6 mouse cellular contexts compared by ENCODE assay signal in genomic region chr10:11242988-11243387, GRCm38 (mm10). TPM values are rescaled to one million over a fixed set of nuclear protein-coding genes. Genes with fewer than 3 reads are reported as not detected.
DNase-seq lines count a peak whose midpoint lies in the region; ATAC-seq lines count a peak whose summit lies in the region.
"Not testable (repeated sequence)": the region's sequence is repeated elsewhere in the genome, so short reads cannot be mapped to it uniquely, and the experiment has no call there.

No protein-coding gene starts in this region.

- H3K27ac ChIP-seq in heart, embryonic 10.5 days = peak overlapping the region; percentile 78
- peak overlapping the region; percentile 45; the same call in 1 of the 2 replicates for H3K27ac ChIP-seq in heart, embryonic 13.5 days (replicated peaks)
- peak overlapping the region; percentile 52; the same call in 1 of the 2 replicates for H3K27ac ChIP-seq in midbrain, embryonic 10.5 days (replicated peaks)

- not testable (repeated sequence) for H3K27me3 ChIP-seq in heart, embryonic 10.5 days (ENCODE audit: insufficient read depth, poor library complexity, severe bottlenecking); heart, embryonic 13.5 days (replicated peaks); midbrain, embryonic 10.5 days (ENCODE audit: low read depth, poor library complexity, severe bottlenecking)

- not testable (repeated sequence) for H3K9me3 ChIP-seq in heart, embryonic 10.5 days; heart, embryonic 13.5 days; midbrain, embryonic 10.5 days (replicated peaks)

- not testable (repeated sequence) for H3K9ac ChIP-seq in heart, embryonic 13.5 days

- H3K4me1 ChIP-seq in heart, embryonic 10.5 days = peaks cover 11% of the 10 kb centered on the region
- peaks cover 13% of the 10 kb centered on the region for H3K4me1 ChIP-seq in heart, embryonic 13.5 days
- not testable (repeated sequence) for H3K4me1 ChIP-seq in midbrain, embryonic 10.5 days

- H3K36me3 ChIP-seq in heart, embryonic 10.5 days; heart, embryonic 13.5 days; midbrain, embryonic 10.5 days: not testable (repeated sequence)

- DNase-seq in R1 (ENCODE audit: low read depth, low spot score) = peak; percentile 55
- peak; percentile 4 for DNase-seq in adrenal gland, adult 2 months
- DNase-seq in embryo, embryonic 10.5 days (ENCODE audit: low spot score) = peak; percentile 4
- peak; percentile 74 for DNase-seq in heart, embryonic 10.5 days (ENCODE audit: low spot score)
- DNase-seq in midbrain, embryonic 10.5 days (ENCODE audit: low spot score) = not testable (repeated sequence)

- not testable (repeated sequence) for ATAC-seq in heart, embryonic 13.5 days (ENCODE audit: extremely low read depth, insufficient number of reproducible peaks, low FRiP score, low TSS enrichment)

- not testable (repeated sequence) for H3K4me2 ChIP-seq in heart, embryonic 13.5 days

- H3K4me3 ChIP-seq in heart, embryonic 10.5 days; heart, embryonic 13.5 days; midbrain, embryonic 10.5 days: not testable (repeated sequence)

- 41% methylated on average over 3 of the region's 3 CpGs for WGBS in heart, embryonic 10.5 days
- WGBS in heart, embryonic 13.5 days = 26% methylated on average over 3 of the region's 3 CpGs
- 62% methylated on average over 3 of the region's 3 CpGs for WGBS in midbrain, embryonic 10.5 days

RNA-seq across cellular contexts. Expression of gene Fbxo30, which starts 38.1 kb away (rescaled TPM):
- 10 to 100 TPM; 21.9 to 25.2 TPM for total RNA-seq in adrenal gland, adult 2 months (2021)
- 1.2 and 1.4 TPM in 2 replicates for polyA plus RNA-seq in adrenal gland, adult 2 months (2012; rRNA removed)
- 43.1 and 43.7 TPM in 2 replicates for polyA plus RNA-seq in heart, embryonic 10.5 days (2016; fragmentation: Nextera tagmentation; extraction: Ambion mirVana)
- 33.0 and 35.8 TPM in 2 replicates for polyA plus RNA-seq in heart, embryonic 13.5 days (2015; fragmentation: Nextera tagmentation; extraction: Ambion mirVana)
- 49.9 and 51.9 TPM in 2 replicates for polyA plus RNA-seq in midbrain, embryonic 10.5 days (2016; fragmentation: Nextera tagmentation; extraction: Ambion mirVana)

Comparison
In these comparisons a context has a peak if more than half of its experiments do, and no peak if none do; other contexts are left out.
1. RNA of gene Fbxo30, which starts 38.1 kb away (polyA plus RNA-seq): 49.9 to 51.9 TPM in midbrain, embryonic 10.5 days, 43.1 to 43.7 TPM in heart, embryonic 10.5 days and 33.0 to 35.8 TPM in heart, embryonic 13.5 days; 1.2 to 1.4 TPM in adrenal gland, adult 2 months; every median in the first group is over 10 times any median in the second.
2. Peak in every context shown above with its lines, with median percentiles within 50 percentile points of each other: H3K27ac ChIP-seq.